Mouse (Mus musculus): ENCODE data around the gene Gm49711.

DNA sequence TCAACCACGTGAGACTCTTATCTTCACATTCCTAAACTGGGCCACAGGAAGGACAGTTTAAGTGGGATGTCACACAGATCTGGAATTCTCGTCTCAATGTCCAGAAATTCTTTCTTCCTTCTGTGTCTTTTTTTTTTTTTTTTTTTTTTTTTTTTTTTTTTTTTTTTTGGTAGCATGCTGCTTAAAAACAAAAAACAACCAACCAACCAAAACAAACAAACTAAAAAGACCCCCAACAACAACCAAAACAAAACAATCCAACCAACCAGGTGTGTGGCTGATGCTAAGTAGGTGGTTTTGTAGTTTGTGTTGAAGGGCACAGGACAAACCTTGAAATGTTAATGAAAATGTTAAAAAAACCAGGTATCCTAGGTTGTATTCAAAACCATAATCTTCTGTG lies 1.4 kb upstream of the Gm49711 start:
- TF ChIP-seq POLR2A (IDR thresholded peaks at IDR 0.05; ENCODE audit: insufficient read depth, low read length) (no peak), CTCF (IDR thresholded peaks at IDR 0.05; ENCODE audit: low read depth, low read length) (no peak), EP300 (IDR thresholded peaks at IDR 0.05; ENCODE audit: insufficient read depth, low read depth, low read length) (no peak)
